ENCODE assay signal across 8 mouse cellular contexts in genomic region chr11:106160841-106161721, GRCm38 (mm10). TPM values are rescaled to one million over a fixed set of nuclear protein-coding genes. Genes with fewer than 3 reads are reported as not detected.
DNase-seq lines count a peak whose midpoint lies in the region; ATAC-seq and TF ChIP-seq lines count a peak whose summit lies in the region.

Gene Gm10840, plus strand, starts transcription at chr11:106160850.
Gene Limd2, minus strand, starts transcription at chr11:106160860.

- TF ChIP-seq CTCF in heart, adult 2 months (IDR thresholded peaks at IDR 0.05) = no peak
- no peak for TF ChIP-seq CTCF in heart, postnatal 0 days (IDR thresholded peaks at IDR 0.05; ENCODE audit: low read depth)

- no peaks in the 10 kb centered on the region for H3K9me3 ChIP-seq in heart, postnatal 0 days (replicated peaks; ENCODE audit: control insufficient read depth, low read length)
- no peaks in the 10 kb centered on the region for H3K9me3 ChIP-seq in neural tube, embryonic 13.5 days

- H3K27me3 ChIP-seq in heart, adult 2 months (ENCODE audit: control insufficient read depth, insufficient read depth, low read length) = no peaks in the 10 kb centered on the region
- no peaks in the 10 kb centered on the region for H3K27me3 ChIP-seq in heart, postnatal 0 days (ENCODE audit: control insufficient read depth, insufficient read depth, low read length)
- no peaks in the 10 kb centered on the region for H3K27me3 ChIP-seq in neural tube, embryonic 13.5 days

- no peak for TF ChIP-seq POLR2A in heart, adult 2 months (IDR thresholded peaks at IDR 0.05; ENCODE audit: insufficient read depth, low read depth, low read length)

- peak within 1 kb of the TSS; percentile 78 for H3K27ac ChIP-seq in heart, adult 2 months
- peak within 1 kb of the TSS; percentile 82 for H3K27ac ChIP-seq in heart, postnatal 0 days (ENCODE audit: low read depth)
- peak within 1 kb of the TSS; percentile 99 for H3K27ac ChIP-seq in neural tube, embryonic 13.5 days (replicated peaks)

- DNase-seq in heart, adult 2 months = peak; percentile 50 to 55
- no peak for DNase-seq in heart, adult 8-10 months (ENCODE audit: low spot score)
- peak; percentile 68 for DNase-seq in embryo, embryonic 10.5 days (ENCODE audit: low spot score)
- DNase-seq in heart, postnatal 0 days (ENCODE audit: low spot score) = peak; percentile 30
- DNase-seq in layer of hippocampus, adult 8-10 months (ENCODE audit: low spot score in 2 of 2) = peak; percentile 89 to 90
- peak; percentile 45 to 59 for DNase-seq in lung, adult 18-20 months
- peak; percentile 83 for DNase-seq in thymus, postnatal 25 days

- H3K36me3 ChIP-seq in heart, adult 2 months (ENCODE audit: control insufficient read depth, insufficient read depth, low read length) = no peaks in the 10 kb centered on the region
- H3K36me3 ChIP-seq in heart, postnatal 0 days (replicated peaks; ENCODE audit: control insufficient read depth, insufficient read depth, low read length) = 0 out of 2 replicates have a peak, but pooled peaks cover 15% of the 10 kb centered on the region
- peaks cover 54% of the 10 kb centered on the region for H3K36me3 ChIP-seq in neural tube, embryonic 13.5 days

- intact Hi-C loops in heart, adult 2 months (cut with DNase I) = loop anchor here (1.0 to 2.0 kb wide), 3 partner anchors 25 to 74 kb away; no protein-coding TSS in a partner anchor

- no peak for TF ChIP-seq EP300 in heart, adult 2 months (IDR thresholded peaks at IDR 0.05; ENCODE audit: insufficient read depth, low read depth, low read length)
- TF ChIP-seq EP300 in heart, postnatal 0 days (IDR thresholded peaks at IDR 0.05; ENCODE audit: low read depth) = no peak

- peak within 1 kb of the TSS; percentile 75 for H3K4me3 ChIP-seq in heart, adult 2 months
- peak within 1 kb of the TSS; percentile 82 for H3K4me3 ChIP-seq in heart, postnatal 0 days (ENCODE audit: low read depth, low read length)
- H3K4me3 ChIP-seq in neural tube, embryonic 13.5 days = peak within 1 kb of the TSS; percentile 78

- 60% methylated on average over 22 of the region's 22 CpGs for WGBS in heart, adult 2 months
- WGBS in heart, postnatal 0 days = 40% methylated on average over 22 of the region's 22 CpGs
- 23% methylated on average over 22 of the region's 22 CpGs for WGBS in neural tube, embryonic 13.5 days

- H3K4me1 ChIP-seq in heart, adult 2 months (ENCODE audit: control insufficient read depth, insufficient read depth, low read length) = peaks cover 7% of the 10 kb centered on the region
- H3K4me1 ChIP-seq in heart, postnatal 0 days (ENCODE audit: control insufficient read depth, insufficient read depth) = no peaks in the 10 kb centered on the region
- peaks cover 51% of the 10 kb centered on the region for H3K4me1 ChIP-seq in neural tube, embryonic 13.5 days (replicated peaks)

- peak within 1 kb of the TSS; percentile 96 for H3K9ac ChIP-seq in heart, adult 2 months (ENCODE audit: low read depth, low read length)
- H3K9ac ChIP-seq in heart, postnatal 0 days (replicated peaks; ENCODE audit: low read depth, low read length) = peak within 1 kb of the TSS; percentile 88
- peak within 1 kb of the TSS; percentile 97 for H3K9ac ChIP-seq in neural tube, embryonic 13.5 days

- no peaks in the 10 kb centered on the region for H3K79me2 ChIP-seq in heart, adult 2 months (replicated peaks; ENCODE audit: control insufficient read depth, insufficient read depth, low read length)

- ATAC-seq in heart, postnatal 0 days (ENCODE audit: insufficient read depth, low read depth) = peak; percentile 15
- peak; percentile 38 for ATAC-seq in neural tube, embryonic 13.5 days (ENCODE audit: low read depth)

- peak within 1 kb of the TSS; percentile 97 for H3K4me2 ChIP-seq in heart, postnatal 0 days (ENCODE audit: low read depth, low read length)
- H3K4me2 ChIP-seq in neural tube, embryonic 13.5 days = peak within 1 kb of the TSS; percentile 89

RNA-seq across cellular contexts. Expression of gene Gm10840, which starts in this region (rescaled TPM):
- not detected for total RNA-seq in heart, adult 2 months (2021)
- not detected in 2 replicates for polyA plus RNA-seq in heart, adult 2 months (2012; rRNA removed)
- total RNA-seq in heart, adult 8-10 months (2022) = not detected
- not detected in 2 replicates for total RNA-seq in heart, postnatal 0 days (2014; rRNA removed; ENCODE audit: low replicate concordance)
- polyA plus RNA-seq in heart, postnatal 0 days (2015; fragmentation: Nextera tagmentation; extraction: Ambion mirVana) = not detected in 2 replicates
- total RNA-seq in layer of hippocampus, adult 8-10 months (2022) = 1 to 10 TPM in 1 of 4 experiments, not detected in 3; 1.4 TPM
- not detected in 2 replicates for polyA plus RNA-seq in neural tube, embryonic 13.5 days (2015; fragmentation: Nextera tagmentation; extraction: Ambion mirVana)

RNA-seq across cellular contexts. Expression of gene Limd2, which starts in this region (rescaled TPM):
- 1 to 10 TPM; 3.6 to 4.7 TPM for total RNA-seq in heart, adult 2 months (2021)
- 10.0 and 11.5 TPM in 2 replicates for polyA plus RNA-seq in heart, adult 2 months (2012; rRNA removed)
- total RNA-seq in heart, adult 8-10 months (2022) = 1 to 10 TPM; 1.7 to 3.9 (median 3.4) TPM
- total RNA-seq in heart, postnatal 0 days (2014; rRNA removed; ENCODE audit: low replicate concordance) = 8.2 and 34.8 TPM in 2 replicates
- 40.4 and 44.6 TPM in 2 replicates for polyA plus RNA-seq in heart, postnatal 0 days (2015; fragmentation: Nextera tagmentation; extraction: Ambion mirVana)
- total RNA-seq in layer of hippocampus, adult 8-10 months (2022) = 100 to 1,000 TPM; 111 to 131 (median 122) TPM
- polyA plus RNA-seq in neural tube, embryonic 13.5 days (2015; fragmentation: Nextera tagmentation; extraction: Ambion mirVana) = 171 and 187 TPM in 2 replicates
